Mouse (Mus musculus) hindbrain, embryonic 15.5 days (tissue): Measurements from ENCODE around the gene C130050O18Rik. TPM values are rescaled to one million over a fixed set of nuclear protein-coding genes. Genes with fewer than 3 reads are reported as not detected.

ENCODE experiments used
- ATAC-seq: fragments of 200-750 bp; cut with Nextera tagmentation; 2 replicates; pipeline ENCODE4 v1.8.0; 2017; ENCODE audit warnings: low read depth, moderate number of reproducible peaks, moderate TSS enrichment; ENCODE audit not compliant: low FRiP score
- H3K27ac ChIP-seq: fragments of 300-500 bp; sonication (generic); replicated peaks from 2 replicates; pipeline ENCODE4 v1.5.1; 2015; ENCODE audit warnings: mild to moderate bottlenecking, inconsistent platforms
- H3K27me3 ChIP-seq: fragments of 300-500 bp; sonication (generic); 2 replicates; pipeline ENCODE4 v1.6.1; 2015; ENCODE audit warnings: control low read depth, inconsistent platforms
- H3K36me3 ChIP-seq: fragments of 300-500 bp; sonication (generic); 2 replicates; pipeline ENCODE4 v1.6.1; 2015; ENCODE audit warnings: control low read depth, inconsistent platforms
- H3K4me1 ChIP-seq: fragments of 300-500 bp; sonication (generic); replicated peaks from 2 replicates; pipeline ENCODE4 v1.6.1; 2015; ENCODE audit warnings: control low read depth, inconsistent platforms
- H3K4me2 ChIP-seq: fragments of 300-500 bp; sonication (generic); 2 replicates; pipeline ENCODE4 v1.6.1; 2015; ENCODE audit warnings: moderate library complexity, mild to moderate bottlenecking, inconsistent platforms
- H3K4me3 ChIP-seq: fragments of 300-500 bp; sonication (generic); 2 replicates; pipeline ENCODE4 v1.5.1; 2015; ENCODE audit warnings: mild to moderate bottlenecking, inconsistent platforms
- H3K9ac ChIP-seq: fragments of 300-500 bp; sonication (generic); 2 replicates; pipeline ENCODE4 v1.6.1; 2015; ENCODE audit warnings: inconsistent platforms
- H3K9me3 ChIP-seq: fragments of 300-500 bp; sonication (generic); 2 replicates; pipeline ENCODE4 v1.6.1; 2016; ENCODE audit warnings: control low read depth, inconsistent platforms
- WGBS: fragments of 180-500 bp; shearing (Covaris S2); methylation state at CpG from one replicate; pipeline ENCODE4 v1.1.7; 2015; 5-methylcytosine and 5-hydroxymethylcytosine counted together
- microRNA counts: library from miRNA; unstranded; fragments of <30 nt; microRNA quantifications from one replicate; lab custom pipeline; 2016
- microRNA-seq: library from miRNA; unstranded; fragments of <30 nt; microRNA quantifications from one replicate; pipeline ENCODE4, GENCODE M21; 2016
- polyA plus RNA-seq: library from polyadenylated mRNA; unstranded; fragments of >200 nt; fragmentation: Nextera tagmentation; extraction: Ambion mirVana; gene quantifications from 2 replicates; pipeline ENCODE4 v1.2.1, GENCODE M21; 2015

The C130050O18Rik gene
- polyA plus RNA-seq, 1 experiment from 2014 or later: 0.22 TPM

- H3K9ac ChIP-seq: no peak overlapping the region
Observed at GRCm38 (mm10) chr5:139455166-139455565, 50.1 kb downstream of the C130050O18Rik start.

GRCm38 (mm10) chr5:139457241-139457640 is 52.2 kb downstream of the C130050O18Rik start:
- Histone ChIP-seq H3K4me1 (peaks cover 15% of the 10 kb centered on the region), H3K27me3 (no peaks in the 10 kb centered on the region), H3K36me3 (peaks cover 2% of the 10 kb centered on the region; the same call in 1 of the 2 replicates), H3K4me2 (no peak overlapping the region), H3K9ac (no peak overlapping the region), H3K9me3 (no peaks in the 10 kb centered on the region), H3K4me3 (no peak overlapping the region), H3K27ac (no peak overlapping the region)
- no peak for ATAC-seq
- 91% methylated on average over 8 of the region's 8 CpGs for WGBS

More at GRCm38 (mm10) chr5:139455166-139455565, 50.1 kb downstream of the C130050O18Rik start:
- H3K9me3 ChIP-seq: no peaks in the 10 kb centered on the region
- no peak for ATAC-seq
- no peak overlapping the region for H3K4me3 ChIP-seq
- H3K27ac ChIP-seq: no peak overlapping the region
- WGBS: 87% methylated on average over 12 of the region's 12 CpGs
- H3K36me3 ChIP-seq: peaks cover 2% of the 10 kb centered on the region; the same call in 1 of the 2 replicates
- peaks cover 11% of the 10 kb centered on the region for H3K4me1 ChIP-seq
- no peak overlapping the region for H3K4me2 ChIP-seq
- H3K27me3 ChIP-seq: no peaks in the 10 kb centered on the region

- Histone ChIP-seq H3K27me3 (no peaks in the 10 kb centered on the region), H3K9ac (peak overlapping the region; percentile 58), H3K4me2 (peak overlapping the region; percentile 72), H3K9me3 (no peaks in the 10 kb centered on the region), H3K4me3 (peak overlapping the region; percentile 58), H3K4me1 (peaks cover 15% of the 10 kb centered on the region), H3K27ac (no peak overlapping the region), H3K36me3 (no peaks in the 10 kb centered on the region)
- 0 out of 2 replicates have a peak, but pooled peaks have one; percentile 43 for ATAC-seq
- WGBS: 11% methylated on average over 10 of the region's 10 CpGs
Observed at GRCm38 (mm10) chr5:139459938-139460337, 54.9 kb downstream of the C130050O18Rik start.

GRCm38 (mm10) chr5:139460384-139461067 is 55.4 kb downstream of the C130050O18Rik start, which contains the start of gene 3110082I17Rik:
Gene 3110082I17Rik, minus strand, starts transcription at chr5:139460527.
- H3K27me3 ChIP-seq: no peaks in the 10 kb centered on the region
- H3K4me2 ChIP-seq: peak within 1 kb of the TSS; percentile 72
- peaks cover 15% of the 10 kb centered on the region for H3K4me1 ChIP-seq
- H3K27ac ChIP-seq: no peak within 1 kb of the TSS
- peak; percentile 99 for ATAC-seq
- H3K36me3 ChIP-seq: no peaks in the 10 kb centered on the region
- peak within 1 kb of the TSS; percentile 58 for H3K4me3 ChIP-seq
- 6% methylated on average over 34 of the region's 42 CpGs for WGBS
- H3K9ac ChIP-seq: peak within 1 kb of the TSS; percentile 58
- H3K9me3 ChIP-seq: no peaks in the 10 kb centered on the region

GRCm38 (mm10) chr5:139464874-139465273 is 59.8 kb downstream of the C130050O18Rik start:
- 80% methylated on average over 4 of the region's 4 CpGs for WGBS
- no peak for ATAC-seq
- Histone ChIP-seq H3K36me3 (no peaks in the 10 kb centered on the region), H3K27ac (no peak overlapping the region), H3K9ac (no peak overlapping the region), H3K4me1 (peaks cover 5% of the 10 kb centered on the region; the same call in 1 of the 2 replicates), H3K4me3 (no peak overlapping the region), H3K27me3 (no peaks in the 10 kb centered on the region), H3K4me2 (no peak overlapping the region), H3K9me3 (no peaks in the 10 kb centered on the region)

MicroRNAs within 50 kb of the gene (microRNA counts, 519-probe panel; counts per million panel counts)
- not detected for microRNA mmu-miR-339-3p (lab: Ali Mortazavi, UCI)
- microRNA mmu-miR-339-5p (lab: Ali Mortazavi, UCI): not detected

Small RNAs within 50 kb of the gene (microRNA-seq; reads per million reads assigned to microRNA genes)
- gene Mir339: 321 reads per million, percentile 66 among the genes with 10 or more reads in this experiment

Other genes with a start within 250 kb of the C130050O18Rik start
- gene Sun1, start 204.6 kb upstream of the C130050O18Rik start, polyA plus RNA-seq: 40.8 and 45.3 TPM in 2 replicates
- 123 and 126 TPM in 2 replicates for gene Get4, start 153.0 kb upstream of the C130050O18Rik start, polyA plus RNA-seq
- gene Adap1, start 79.7 kb upstream of the C130050O18Rik start, polyA plus RNA-seq: 124 and 132 TPM in 2 replicates
- gene Cox19, start 53.9 kb upstream of the C130050O18Rik start, polyA plus RNA-seq: 91.9 and 98.8 TPM in 2 replicates
- gene Cyp2w1, start 52.7 kb upstream of the C130050O18Rik start, polyA plus RNA-seq: not detected in 2 replicates
- gene Gpr146, start 27.6 kb upstream of the C130050O18Rik start, polyA plus RNA-seq: 2.6 and 2.9 TPM in 2 replicates
- 7.6 and 8.6 TPM in 2 replicates for gene Gper1, start 17.9 kb downstream of the C130050O18Rik start, polyA plus RNA-seq
- gene 3110082I17Rik, start 55.2 kb downstream of the C130050O18Rik start, polyA plus RNA-seq: 16.2 and 17.9 TPM in 2 replicates
- gene Zfand2a, start 79.3 kb downstream of the C130050O18Rik start, polyA plus RNA-seq: 19.7 and 27.1 TPM in 2 replicates
- 35.9 and 47.3 TPM in 2 replicates for gene Uncx, start 138.2 kb downstream of the C130050O18Rik start, polyA plus RNA-seq